Mouse (Mus musculus): ENCODE data around the gene Epha4.

Epha4 gene

DNA sequence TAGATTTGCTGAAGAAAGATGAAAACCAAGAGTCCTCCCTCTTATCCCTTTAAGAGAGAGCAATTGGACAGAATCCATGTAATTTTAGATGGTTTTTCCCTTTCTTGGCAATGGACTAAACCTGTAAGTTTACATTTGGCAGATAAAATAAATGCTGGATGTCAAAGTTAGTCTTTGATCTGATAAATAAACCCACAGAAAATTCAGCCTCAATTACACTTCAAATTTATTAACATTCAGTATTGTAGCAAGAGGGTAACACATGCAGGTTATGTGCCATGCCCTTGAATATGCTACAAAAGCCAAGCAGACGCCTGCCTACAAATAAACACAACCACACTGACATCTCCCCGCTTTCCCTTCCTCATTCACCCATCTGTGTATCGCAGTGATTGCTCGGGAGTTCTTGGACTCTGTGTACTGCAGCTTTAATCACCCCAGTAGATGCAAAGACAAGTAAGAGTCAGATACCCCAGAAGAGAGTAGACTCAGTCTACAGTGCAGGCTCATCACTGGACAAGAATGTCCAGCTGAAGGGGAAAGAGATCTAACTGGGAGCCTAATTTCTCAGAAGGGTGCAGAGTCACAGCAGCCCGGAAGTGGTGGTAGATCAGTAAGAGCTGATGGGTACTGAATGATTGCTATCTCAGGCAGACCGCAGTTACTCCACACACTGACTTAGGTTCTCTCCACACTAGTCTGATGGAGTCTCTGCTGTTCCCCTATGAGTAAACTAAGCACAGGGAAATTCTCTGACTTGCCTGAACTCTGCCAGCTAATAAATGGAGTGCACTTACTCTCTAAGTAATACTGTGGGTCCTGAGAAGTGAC, 29.9 kb downstream of the Epha4 start:
- no peak for DNase-seq (ENCODE audit: inconsistent age in 2 of 2, low spot score in 1 of 2)

DNA sequence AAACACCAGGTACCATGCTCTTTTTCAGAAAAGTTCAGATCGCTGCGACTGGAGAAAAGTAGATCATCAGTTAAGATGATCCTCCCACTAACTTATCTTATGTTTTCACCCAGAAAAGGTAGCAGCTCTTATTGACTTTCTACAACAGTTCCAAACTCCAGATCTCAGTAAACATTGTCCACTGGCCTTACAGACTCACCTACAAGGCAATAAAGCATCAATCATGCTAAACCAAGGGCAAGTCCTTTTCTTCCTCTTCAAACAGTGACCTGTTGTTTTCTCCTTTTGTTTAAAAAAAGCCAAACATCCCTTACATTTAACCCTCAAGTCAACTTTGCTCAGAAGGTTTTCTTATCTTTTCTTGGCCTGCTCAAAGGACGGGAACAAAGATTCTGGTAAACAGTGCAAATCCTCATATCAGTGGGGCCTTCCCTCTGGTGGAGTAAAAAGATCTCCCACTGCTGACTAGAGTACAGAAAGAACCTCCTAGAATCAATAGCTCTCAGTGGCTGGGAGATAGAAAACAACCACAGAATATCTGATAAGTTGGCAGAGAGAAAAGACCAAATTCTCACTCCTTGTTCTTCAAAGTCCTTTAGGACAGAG, 39.0 kb downstream of the Epha4 start:
- no peak for DNase-seq (ENCODE audit: inconsistent age in 2 of 2, low spot score in 1 of 2)

DNA sequence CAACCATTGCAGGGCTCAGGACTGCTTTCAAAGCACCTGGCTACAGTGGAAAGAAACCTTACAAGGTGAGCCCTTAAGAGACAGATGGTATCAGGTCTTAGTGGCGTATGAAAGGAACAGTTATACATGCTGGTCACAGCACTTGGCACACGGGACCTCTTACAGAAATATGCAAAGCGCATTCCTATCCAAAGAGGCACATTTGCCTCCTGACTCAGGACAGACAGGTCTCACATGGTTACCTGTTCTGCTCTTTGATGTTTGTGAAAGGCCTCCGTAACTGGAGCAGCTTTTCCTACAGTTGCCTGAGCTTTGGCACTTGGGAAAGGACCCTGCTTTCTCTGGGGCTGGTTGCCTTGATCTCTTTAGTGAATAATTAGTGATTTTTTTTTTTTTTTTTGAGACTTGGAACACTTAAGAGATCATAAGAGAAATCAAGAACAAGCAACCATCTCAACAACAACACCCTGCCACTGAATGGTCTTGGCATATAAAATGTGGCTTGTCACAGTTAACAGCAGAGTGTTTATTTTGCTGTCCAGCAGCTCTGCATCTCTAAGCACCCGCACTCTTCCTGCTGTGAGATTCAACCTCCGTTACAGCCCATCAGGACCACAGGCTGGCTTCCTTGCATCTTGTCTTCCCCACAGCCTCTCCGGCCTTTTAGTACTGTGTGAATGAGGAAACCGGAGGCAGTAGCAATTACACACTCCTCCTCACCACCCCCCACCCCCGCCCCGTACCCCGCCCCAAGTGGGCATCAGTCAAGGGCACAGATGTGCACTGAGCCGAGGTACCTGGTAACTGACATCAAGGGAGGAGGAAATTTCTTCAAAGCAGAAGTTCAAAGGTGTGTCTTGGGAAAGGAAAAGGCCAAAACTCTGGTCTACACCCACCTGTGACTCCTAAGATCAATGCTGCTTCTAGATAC, 41.2 kb downstream of the Epha4 start:
- no peak for DNase-seq (ENCODE audit: inconsistent age in 2 of 2, low spot score in 1 of 2)

DNA sequence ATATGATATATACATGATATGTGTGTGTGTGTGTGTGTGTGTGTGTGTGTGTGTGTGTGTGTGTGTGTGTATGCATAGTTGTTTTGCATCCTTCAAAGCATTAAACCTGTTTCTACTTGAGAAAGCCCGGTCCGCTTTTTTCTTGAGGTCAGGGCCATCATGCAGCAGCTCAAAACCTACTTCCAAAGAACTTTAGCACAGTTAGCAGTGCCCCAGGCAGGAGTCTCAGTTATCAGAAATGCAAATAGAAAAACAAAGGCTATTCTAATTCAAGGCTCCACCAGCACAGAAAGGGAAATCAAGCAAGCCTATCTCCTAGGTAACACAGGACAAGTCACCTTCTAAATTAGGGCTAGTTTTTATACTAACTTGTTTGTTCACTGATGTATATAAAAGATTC, 42.3 kb downstream of the Epha4 start:
- no peak for DNase-seq (ENCODE audit: inconsistent age in 2 of 2, low spot score in 1 of 2)

DNA sequence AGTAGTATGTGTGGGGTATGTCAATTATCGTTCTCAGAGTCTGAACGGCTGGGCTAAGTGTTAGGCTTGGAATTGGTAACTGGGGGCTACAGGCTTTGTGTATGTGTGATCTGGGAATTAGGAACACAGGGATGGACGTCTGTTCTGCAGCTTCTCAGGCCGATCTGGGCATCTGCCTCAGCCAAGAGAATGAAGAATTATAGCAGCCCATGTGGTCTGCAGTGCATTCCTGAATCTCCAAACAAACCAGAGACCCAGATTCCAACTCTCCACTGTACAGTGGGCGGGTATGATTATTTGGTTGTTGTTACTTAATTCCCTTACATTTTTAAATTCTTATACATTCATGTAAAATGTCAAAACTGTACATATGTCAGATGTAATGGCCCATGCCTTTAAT, 43.4 kb downstream of the Epha4 start:
- DNase-seq (ENCODE audit: inconsistent age in 2 of 2, low spot score in 1 of 2), result no peak

DNA sequence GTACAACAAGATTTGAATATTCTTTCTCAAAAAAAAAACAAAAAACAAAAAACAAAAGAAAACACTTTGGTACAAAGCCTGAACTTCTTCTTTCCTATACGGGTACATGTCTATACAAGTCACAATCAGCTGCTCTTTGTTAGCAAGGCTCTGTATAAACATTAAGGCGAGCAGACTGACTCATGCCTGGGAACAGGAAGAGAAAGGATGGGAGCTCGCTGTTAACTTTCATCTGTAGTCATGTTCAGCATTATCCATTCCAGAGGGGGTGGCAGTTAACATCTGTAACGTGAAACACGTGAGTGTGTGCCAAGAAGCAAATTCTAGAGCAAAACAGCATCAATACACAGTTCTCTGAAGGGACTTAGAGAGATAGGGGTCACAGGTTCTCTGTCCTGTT, 43.9 kb downstream of the Epha4 start:
- no peak for DNase-seq (ENCODE audit: inconsistent age in 2 of 2, low spot score in 1 of 2)

DNA sequence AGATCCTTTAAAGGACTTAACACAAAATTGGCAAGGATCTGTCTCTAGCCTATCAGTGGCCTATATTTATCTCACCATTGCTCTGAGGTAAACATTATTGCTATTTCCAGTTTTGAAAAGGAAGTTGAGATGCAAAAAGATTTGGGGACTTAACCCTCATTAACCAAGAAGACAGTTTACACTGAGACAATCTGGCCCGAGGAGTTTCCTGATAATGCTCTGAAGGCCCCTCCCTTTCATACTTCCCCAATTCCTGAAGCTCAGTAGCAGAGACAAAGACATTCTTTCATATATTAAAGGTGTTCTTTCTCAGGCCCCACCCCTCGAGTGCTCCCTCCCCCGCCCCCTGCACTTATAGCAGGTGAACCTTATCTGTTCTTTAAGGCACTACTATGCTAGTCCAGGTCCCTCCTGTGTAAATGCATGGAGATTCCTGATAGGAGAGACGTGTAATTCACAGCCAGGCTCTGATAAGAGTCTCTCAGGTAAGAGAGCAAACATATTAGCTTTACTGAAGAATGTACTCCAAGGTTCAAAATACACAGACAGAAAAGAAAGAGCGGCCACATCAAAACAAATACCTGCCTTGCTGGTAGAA, 46.1 kb downstream of the Epha4 start:
- no peak for DNase-seq (ENCODE audit: inconsistent age in 2 of 2, low spot score in 1 of 2)

DNA sequence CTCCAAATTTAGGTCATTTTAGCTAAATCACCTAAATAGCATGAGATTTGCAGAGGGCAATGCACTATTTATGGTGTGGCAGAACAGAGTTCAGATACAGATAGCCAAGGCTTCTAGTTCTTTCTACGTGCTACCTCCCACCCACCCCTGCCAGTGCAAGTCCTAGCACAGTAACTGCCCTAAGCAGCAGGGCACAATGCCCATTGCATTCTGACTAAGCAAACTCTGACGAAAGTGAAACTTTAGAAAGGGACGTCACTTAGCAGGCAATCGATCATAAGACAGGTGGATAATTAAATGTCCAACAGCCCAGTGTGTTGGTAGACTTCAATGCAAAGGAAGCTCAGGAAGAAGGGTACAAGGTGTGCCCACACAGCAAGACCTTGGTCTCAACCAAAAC, 49.4 kb downstream of the Epha4 start:
- no peak for DNase-seq (ENCODE audit: inconsistent age in 2 of 2, low spot score in 1 of 2)

DNA sequence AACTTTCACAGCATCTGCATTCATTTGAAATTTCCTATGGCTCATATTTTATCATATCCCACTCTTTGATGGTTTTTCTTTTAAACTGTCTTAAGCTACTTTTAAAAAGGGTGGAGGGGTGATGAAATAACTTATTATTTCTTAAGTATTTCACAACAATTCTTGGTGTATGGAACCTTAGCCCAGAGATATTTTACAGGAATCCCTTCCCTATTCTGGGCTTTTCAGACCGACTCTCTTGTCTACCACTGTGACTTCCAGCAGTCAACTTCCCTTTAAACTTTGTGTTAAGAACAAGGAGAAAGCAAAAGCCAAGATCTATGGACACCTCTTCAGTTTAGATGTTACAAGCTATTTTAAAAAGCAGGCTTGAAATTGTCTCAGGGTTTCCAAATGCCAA, 50.8 kb downstream of the Epha4 start:
- DNase-seq (ENCODE audit: inconsistent age in 2 of 2, low spot score in 1 of 2), result no peak

DNA sequence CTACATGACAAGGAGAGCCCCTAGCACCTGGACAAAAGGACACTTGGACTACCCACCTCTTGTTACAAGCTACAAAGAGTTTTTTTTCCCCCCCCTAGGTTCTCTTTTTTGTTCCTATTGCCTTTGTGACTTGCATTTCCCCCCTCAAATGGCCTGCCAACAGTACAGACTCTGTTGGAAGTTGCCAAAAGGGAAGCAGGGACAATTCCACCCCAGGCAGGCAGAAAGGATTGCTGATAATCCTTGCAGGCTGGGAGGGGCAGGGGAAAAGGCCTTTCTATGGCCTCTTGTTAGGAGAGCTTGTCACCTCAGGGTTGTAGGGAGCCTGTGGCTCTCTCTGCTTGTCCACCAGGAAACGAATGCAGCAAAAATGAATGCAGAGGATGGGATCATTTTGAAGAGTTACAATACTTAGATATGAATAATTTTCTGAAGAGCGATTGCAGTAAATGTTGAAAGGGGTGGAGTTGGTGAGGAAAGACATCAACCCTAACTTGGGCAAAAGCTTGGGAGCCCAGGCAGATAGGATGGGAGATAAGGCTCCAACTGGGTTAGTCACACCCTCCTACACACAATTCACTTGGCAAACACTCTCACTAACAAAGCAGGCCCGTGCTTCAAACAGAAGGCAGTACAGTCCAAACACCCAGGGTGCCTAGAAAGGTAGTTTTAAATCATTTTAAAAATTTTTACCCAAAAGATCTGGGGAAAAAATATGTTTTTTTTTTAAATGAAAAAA, 52.8 kb downstream of the Epha4 start:
- DNase-seq (ENCODE audit: inconsistent age in 2 of 2, low spot score in 1 of 2), result no peak

DNA sequence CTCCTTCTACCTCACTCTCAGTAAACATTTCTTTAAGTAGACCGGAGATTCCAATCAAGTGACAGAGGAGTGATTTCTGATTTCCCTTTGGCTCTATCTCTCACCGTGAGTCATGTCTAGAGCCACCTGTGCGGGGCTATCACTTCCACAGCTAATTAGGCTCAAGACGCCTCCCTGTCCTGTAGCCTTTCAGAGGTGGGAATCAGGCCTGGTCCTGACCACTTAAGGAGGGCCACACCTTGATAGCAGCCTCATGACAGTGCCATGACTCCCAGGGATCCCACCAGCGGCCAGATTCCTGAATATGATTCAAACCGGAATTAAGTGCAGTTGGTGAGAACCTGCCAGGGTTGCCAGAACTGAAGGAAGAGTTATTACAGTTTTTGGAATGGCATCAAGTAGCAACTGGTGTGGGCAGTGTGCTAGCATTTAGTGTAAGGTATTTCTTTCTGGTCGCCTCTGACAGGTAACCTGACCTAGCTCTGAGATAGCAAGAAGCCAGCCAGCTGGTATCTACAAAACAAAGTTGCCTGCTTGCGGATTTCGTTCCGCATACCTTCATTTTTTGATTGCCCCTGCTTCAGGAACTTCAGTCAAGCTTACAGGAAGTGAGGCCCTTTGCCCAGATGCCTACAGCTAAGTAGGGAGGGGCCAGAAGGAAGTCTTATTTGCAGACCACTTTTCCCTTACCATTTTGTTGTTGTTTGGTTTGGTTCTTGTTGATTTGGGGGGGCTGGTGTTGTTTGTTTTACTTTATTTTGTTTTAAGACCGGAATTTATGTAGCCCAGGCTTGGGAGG, 53.9 kb downstream of the Epha4 start:
- no peak for DNase-seq (ENCODE audit: inconsistent age in 2 of 2, low spot score in 1 of 2)

DNA sequence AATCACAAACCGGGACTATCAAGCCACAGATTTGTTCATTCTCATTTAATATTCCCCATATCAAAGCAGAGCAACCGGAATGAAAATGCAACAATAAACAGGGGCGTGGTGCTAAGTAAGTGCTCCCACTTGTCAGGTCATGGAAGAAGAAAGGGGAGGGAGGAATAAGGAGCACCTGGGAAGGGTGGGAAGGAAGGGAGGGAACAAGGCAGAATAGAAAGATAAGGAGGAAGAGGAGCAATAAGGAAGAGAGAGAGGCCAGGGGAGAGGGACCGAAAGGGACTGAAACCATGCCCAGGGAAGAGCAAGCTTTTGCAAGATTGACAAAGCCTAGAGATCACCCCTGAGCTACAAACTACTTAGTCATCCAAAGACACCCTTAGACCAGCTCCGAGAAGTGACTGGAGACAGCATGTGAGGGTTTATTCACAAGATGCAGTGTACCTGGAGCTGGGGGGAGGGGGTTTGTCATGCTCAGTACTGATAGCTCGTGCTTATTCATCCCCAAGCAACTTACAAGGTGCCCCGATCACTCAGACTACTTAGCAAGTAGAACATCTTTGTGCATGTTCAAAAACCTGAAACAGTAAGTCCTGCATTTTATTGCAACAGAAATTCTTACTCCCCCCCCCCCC, 56.0 kb downstream of the Epha4 start:
- no peak for DNase-seq (ENCODE audit: inconsistent age in 2 of 2, low spot score in 1 of 2)

DNA sequence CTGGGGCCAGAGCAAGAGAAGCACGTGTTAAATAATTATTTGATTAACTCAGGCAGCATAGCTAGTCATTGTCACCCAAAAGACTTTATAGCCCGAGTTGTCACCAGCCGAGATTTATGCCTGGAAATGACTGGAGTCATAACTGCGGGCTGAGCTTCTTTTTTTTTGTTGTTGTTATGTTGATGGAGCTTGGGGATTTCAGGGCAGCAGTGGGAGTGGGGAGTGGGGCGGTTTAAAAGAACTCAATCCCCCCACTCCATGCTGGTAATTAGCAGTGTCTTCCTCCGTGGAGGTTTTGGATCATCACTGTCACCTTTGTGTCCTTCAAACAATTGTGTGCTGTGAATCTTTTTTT, 57.5 kb downstream of the Epha4 start:
- DNase-seq (ENCODE audit: inconsistent age in 2 of 2, low spot score in 1 of 2), result no peak

DNA sequence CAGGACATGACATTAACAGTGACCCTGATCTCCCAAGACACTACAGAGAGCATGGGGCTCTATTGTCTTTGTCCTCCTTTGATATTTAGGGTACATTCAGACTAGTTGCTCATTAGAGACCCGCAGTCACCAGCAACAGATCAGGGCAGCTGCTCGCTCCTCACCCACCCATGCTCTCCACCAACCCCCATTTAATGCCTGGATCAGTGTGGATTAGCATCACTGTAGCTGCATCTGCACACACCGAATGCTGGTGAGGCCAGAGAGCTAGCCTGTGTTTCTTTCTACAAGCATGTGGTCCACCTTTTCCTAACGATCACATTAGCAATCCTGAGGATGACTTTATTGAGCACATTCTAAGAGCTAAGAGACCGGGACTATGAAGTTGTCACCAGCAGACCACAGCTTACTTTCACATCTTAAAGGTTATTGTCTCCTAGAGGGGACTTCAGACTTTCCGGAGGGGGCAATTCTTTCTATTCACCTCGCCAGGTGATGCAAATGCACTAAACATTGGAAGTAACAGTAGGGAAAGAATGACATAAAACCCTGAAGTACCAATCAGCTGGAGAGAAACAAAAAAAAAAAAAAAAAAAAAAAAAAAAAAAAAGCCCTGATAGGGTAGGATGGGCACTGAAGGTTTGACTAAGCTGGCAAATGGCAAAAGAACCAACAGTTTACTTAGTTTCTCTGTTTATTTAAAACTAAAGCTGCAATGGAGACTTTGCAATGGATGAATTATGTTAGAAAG, 58.0 kb downstream of the Epha4 start:
- DNase-seq (ENCODE audit: inconsistent age in 2 of 2, low spot score in 1 of 2), result no peak

DNA sequence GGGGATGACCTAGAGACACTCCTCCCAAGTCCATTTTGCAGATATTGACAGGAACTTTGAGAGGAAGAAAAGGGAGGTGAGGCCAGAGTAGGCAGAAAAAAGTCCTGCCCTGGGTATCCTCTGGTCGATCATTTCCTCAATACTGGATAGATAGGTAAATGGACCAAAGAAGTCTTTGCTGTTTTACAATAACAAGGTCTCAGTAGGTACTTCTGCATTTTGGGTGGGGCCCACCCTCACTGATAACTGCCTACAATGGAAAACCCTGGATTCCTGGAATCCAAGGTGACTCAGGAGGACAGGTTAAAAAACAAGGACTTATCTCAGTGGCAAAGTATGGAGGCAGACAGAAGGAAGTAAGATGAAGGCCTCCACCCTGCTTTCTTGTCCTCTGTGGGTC, 61.1 kb downstream of the Epha4 start:
- DNase-seq (ENCODE audit: inconsistent age in 2 of 2, low spot score in 1 of 2), result no peak

DNA sequence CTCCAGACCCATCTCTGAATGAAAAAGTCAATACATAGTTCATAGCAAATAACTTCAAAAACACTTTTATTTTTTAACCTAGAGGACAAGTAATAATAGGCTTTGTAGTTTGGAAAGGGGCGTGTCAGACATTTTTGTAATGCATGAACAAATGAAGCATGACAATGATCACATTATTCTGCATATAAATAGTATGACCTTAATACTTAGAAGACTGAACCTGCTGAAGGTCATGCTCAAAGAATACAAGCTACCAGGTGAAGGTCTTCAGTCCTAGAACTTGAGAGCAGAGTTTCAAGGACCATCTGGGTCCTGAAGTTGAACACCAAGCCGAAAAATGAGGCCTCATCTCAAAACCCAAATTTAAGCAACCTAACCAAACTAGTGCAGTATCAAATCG, 62.2 kb downstream of the Epha4 start:
- DNase-seq (ENCODE audit: inconsistent age in 2 of 2, low spot score in 1 of 2), result no peak

DNA sequence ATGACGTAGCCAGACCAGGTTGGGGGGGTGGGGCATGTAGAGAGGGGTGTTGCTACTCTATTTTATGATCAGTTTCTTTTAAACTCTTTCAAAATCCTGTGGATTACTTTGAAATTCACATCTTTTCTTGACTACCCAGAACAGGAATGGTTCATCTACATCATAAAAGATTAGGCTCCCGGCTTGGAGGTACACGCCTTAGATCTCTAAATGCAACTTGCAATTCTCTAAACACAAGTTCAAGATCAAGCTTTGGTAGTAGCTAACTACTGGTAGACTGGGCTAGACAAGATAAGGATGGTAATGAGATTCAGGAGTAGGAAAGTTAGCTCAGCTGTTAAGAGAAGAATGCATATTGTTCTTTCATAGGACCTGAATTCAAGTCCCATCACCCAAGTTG, 63.3 kb downstream of the Epha4 start:
- DNase-seq (ENCODE audit: inconsistent age in 2 of 2, low spot score in 1 of 2), result no peak

DNA sequence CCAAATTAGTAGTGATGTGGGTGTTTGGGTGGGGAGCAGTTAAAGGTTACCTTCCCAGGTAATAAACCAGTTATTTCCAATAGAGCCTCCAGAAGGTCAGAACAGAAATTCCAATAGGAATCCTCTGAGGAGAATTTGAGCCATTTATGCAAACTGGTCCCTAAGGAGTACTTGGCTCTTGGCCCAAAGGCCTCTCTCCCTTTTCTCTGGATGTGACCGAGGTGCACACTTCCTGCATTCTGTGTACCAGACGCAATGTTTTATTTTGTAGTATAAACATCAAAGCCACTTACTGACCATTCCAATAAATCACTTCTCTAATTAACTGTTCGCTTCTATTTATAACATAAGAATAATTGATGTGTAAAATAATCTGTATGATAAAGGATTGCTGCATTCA, 64.7 kb downstream of the Epha4 start:
- no peak for DNase-seq (ENCODE audit: inconsistent age in 2 of 2, low spot score in 1 of 2)

DNA sequence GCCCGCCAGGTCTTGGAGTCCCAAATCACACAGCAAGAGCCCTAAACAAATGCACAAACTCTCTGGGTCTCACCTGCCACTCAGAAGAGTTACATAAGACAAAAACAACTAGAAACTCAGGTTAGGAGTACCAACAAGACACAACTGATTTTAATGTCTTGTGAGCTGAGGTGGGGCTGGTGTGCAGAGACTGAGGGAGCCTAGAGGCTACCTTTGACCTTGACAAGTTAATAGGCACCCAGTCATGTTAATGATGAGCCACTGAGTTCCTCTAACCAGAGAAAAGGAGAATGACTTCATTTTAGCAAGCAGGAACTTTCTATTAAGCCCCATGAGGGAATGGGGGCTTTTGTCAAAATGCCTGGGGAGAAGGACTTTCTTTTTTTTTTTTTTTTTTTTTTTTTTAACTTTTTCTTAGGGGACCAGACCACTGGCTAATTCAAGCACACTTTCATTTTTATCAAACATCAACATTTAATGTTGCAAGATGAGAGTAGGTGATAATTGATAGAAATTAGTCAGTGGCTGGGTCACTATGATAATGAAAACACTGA, 67.8 kb downstream of the Epha4 start:
- no peak for DNase-seq (ENCODE audit: inconsistent age in 2 of 2, low spot score in 1 of 2)

Measured in adrenal gland, adult (tissue).